Mouse (Mus musculus) large intestine, adult 2 months (tissue): ENCODE measurements around the gene Fgf4. TPM values are rescaled to one million over a fixed set of nuclear protein-coding genes. Genes with fewer than 3 reads are reported as not detected.

Source experiments
- DNase-seq: peaks from one replicate; pipeline ENCODE4 v3.0.0-alpha.2; 2012; ENCODE audit warnings: low read depth, low spot score
- WGBS: fragments of 180-500 bp; shearing (Covaris S2); methylation state at CpG from one replicate; pipeline ENCODE4 v1.1.7; 2018; 5-methylcytosine and 5-hydroxymethylcytosine counted together
- polyA plus RNA-seq: library from polyadenylated mRNA; depleted of rRNA; stranded (reverse); fragments of >200 nt; gene quantifications from 2 replicates; pipeline ENCODE4 v1.2.3, GENCODE M21; 2012; rRNA removed

Fgf4 gene
- 0.02 TPM in 1 of 2 replicates, not detected in the other for polyA plus RNA-seq

DNA sequence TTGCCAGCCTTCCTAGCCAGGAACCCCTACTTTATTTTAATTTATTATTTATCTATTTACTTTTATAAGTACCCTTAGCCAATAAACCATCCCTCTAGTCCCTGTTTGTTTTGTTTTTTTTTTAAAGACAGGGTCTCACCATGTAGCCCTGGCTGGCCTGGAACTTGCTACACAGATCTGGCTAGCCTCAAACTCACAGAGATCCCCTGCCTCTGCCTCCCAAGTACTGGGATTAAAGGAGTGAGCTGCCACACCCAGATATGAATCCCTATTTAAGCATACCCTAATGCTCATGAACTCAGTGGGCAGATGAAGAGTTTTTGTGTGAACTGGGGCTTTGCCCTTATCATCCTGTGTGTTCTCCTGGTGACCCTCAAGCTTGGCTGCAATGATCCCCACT lies at the start of gene Fgf4:
Gene Fgf4, plus strand, starts transcription at position 301 of the 400 bp plus-strand sequence.
- no peak for DNase-seq

DNA sequence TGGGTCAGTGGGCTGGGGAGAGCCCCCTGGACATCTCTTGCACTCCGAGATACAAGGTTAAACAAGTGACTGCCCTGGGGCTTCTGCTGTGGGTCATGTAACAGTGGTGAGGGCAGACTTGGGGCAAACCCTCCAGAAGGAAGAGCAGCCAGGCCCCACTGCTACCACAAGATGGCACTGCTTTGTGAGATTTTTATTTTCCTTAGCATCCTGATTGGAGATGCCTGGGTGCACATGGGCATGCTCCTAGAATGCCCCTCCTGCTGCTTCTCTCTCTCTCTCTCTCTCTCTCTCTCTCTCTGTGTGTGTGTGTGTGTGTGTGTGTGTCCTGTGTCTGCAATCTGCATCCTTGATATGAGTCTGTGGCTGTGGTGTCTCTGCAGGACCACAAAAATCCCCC lies 48.7 kb upstream of the Fgf4 start:
- 74% methylated on average over 1 of the region's 1 CpGs for WGBS
- DNase-seq = no peak

DNA sequence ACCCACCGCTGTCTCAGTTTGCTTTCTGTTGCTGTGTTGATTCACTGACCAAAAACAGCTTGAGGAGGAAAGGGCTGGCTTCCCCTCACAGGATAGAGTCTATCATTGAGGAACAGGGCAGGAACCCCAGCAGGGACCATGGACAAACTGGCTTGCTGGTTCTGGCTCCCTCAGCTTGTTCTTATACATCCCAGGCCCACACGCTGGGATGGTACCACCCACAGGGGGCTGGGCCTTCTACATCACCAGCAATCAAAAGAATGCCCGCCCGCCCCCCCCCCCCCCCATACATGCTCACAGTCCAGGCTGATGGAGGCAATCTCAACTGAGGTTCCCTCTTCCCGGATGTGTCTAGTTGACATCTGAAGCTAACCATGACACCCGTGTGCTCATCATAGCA lies 40.1 kb upstream of the Fgf4 start:
- no peak for DNase-seq
- 58% methylated on average over 6 of the region's 6 CpGs for WGBS

DNA sequence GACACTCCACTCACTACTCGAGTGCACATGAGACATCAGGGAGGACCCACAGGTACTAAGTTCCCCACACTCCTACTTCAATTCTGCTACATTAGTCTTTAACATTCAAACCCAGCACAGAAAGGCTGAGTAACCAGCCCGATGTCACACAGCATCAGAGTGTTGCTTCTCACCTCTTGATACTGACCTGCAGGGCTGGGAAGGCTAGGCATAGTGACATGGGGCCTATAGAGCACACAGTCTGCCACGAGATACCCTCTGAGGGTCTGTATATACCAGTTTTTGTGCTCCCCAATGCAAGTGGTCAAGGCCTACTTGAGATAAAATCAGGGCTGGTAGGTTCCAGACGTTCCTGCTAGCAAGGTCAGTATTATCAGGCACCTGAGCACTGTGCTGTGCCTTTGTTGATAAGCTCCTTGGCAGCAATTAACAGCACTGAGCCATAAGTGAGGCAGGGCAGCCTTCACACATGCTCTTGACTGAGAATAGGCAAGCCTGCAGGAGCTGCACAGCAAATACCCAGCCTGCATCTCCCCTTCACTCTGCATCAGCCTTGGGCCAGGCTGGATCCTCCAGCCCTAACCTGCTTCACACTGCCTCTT lies 39.1 kb upstream of the Fgf4 start:
- WGBS = 58% methylated on average over 4 of the region's 4 CpGs
- no peak for DNase-seq

DNA sequence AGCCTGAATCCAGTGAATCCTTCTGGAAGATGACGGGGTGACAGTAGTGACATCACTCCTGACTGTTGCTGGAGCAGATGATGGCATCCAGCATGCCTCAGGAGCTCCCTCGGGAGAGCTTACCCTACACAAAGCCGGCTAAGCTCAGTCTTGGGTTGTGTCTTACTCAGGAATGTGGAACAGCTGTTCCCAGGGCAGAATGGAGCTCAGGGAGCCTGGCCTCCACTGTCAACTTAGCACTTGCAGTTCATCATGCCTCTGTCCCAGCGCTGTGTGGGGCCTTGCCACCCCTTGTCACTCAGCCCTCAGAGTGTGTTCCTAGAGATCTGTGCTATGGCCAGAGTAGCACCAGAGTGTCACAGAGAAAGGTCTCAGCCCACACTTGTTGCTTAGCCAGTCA lies 35.6 kb upstream of the Fgf4 start:
- DNase-seq = no peak
- WGBS = 61% methylated on average over 4 of the region's 4 CpGs

DNA sequence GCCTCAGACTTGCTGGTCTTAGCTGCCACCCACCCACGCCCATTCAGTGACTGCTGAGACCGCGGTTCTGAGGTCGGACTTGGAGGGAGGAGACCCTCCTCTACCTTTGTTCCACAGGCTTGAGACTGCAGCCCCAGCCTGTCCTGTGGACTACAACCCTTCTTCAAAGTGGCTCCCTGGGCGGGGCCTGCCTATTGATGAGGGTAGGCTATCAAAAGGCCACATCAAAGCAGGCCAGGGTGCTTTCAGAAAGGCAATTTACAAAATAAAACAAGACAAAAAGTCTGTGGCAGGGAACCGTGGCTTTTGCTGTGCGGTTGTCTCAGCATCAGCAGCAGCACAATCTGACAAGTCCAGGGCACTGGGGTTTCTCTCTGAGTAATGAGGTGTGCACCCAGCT lies 25.3 kb upstream of the Fgf4 start:
- no peak for DNase-seq
- 41% methylated on average over 7 of the region's 7 CpGs for WGBS

DNA sequence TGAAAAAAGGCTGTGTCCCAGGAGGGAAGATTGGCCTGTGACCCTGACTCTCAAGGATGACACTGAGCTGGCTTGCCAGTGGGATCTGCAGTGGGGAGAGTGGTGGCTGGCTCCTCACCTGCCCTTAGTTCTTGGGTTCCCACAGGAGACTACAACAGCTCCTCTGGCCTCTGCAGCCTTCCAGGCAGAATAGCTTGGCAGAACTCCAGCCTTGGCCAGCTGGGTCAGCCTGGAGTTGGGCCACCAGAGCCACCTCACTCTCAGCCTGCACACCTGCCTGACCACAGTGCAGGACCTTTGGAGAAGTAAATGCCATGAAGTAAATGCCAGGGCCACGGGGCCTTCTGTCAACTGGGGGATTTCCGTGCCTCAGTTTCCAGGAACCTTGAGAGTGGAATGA lies 23.2 kb upstream of the Fgf4 start:
- WGBS = 81% methylated on average over 2 of the region's 2 CpGs
- DNase-seq = no peak

DNA sequence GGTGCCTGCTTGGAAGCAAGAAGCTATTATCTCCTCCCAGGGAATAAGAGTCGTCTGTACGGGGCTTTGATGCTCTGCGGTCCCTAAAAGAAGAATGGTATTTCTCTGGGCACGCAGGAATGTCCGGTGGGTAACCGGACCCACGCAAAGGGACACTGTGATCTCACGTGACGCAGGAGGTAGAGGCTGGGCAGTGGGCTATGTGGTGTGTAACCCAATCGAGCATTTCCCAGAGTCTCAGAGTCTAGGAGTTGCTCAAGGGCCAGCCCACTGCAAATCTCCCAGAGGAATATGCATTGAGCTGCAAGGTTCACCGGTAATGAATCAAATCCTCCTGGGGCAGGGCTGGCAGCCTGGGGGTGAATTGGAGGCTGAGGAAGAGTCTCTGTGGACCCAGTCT lies 18.8 kb upstream of the Fgf4 start:
- WGBS = 79% methylated on average over 11 of the region's 11 CpGs
- no peak for DNase-seq

DNA sequence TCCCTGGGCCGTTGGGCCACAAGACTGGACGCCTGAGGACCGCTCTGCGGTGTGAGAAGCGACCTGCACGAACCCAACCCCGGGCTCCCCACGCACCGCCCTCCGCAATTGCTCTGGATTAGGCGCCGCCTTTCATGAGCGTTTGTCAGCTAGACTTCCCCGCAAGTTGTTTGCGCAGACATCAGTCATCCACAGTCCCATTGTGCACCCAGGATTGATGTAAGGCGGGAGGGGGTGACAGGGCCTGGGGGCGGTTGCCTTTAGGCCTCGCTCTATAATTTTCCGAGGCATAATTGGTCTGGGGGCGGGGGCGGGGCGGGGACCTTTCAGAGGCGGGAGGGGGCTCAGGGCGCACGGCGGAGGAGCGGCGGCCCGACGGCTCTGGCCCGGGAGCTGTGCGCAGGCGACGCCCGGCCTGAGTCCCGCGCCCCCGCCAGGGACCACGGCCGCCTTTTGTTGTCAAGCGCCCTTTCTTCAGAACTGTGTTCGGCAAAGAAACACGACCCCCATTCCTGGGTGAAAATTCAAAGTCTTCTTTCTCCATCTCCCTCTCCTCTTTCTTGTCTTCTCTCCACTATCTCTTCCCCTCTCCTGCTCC lies 9.2 kb upstream of the Fgf4 start, which contains the start of gene Fgf3:
Gene Fgf3, plus strand, starts transcription at position 193 of the 598 bp plus-strand sequence.
- 6% methylated on average over 43 of the region's 43 CpGs for WGBS

DNA sequence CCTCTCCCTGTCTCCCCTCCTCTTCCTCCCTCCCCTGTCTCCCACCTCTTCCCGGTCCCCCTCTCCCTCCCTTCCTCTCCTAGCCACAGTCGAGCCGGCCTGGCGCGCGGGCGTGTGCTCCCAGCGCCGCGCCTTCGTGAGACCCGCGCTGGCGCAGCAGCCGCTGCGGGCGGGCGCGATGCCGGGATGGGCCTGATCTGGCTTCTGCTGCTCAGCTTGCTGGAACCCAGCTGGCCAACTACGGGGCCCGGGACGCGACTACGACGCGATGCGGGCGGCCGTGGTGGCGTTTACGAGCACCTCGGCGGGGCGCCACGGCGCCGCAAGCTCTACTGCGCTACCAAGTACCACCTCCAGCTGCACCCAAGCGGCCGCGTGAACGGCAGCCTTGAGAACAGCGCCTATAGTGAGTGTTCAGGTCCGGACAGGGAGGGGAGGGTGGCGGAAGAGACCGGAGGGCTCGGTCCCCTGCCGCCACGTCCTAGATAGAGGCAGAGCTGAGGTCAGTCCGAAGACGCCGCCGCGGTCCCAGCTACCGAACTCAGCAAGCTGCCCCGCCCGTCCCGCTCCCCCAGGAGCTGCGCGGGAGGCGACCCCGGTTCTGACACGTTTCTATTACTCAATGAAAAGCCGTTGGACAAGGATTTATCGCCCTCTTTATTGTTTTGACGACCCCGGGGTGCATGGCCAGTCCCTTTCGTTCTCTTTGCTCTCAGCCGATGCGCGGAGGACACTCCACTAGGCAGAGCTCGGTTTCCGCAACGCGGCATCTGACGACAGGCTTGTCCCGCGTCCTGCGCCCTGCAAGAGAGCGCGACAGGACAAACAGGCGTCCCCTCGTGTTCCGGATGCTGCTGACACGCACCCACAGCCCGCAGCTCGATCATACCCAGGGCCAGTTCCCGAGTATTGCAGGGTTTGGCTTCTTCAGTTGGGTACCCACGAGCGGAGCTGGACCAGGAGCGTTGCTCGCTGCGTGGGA lies 8.4 kb upstream of the Fgf4 start:
- WGBS = under 1% methylated on average over 94 of the region's 94 CpGs
- DNase-seq = no peak

More for the DNA sequence above, 9.2 kb upstream of the Fgf4 start, which contains the start of gene Fgf3:
- no peak for DNase-seq

DNA sequence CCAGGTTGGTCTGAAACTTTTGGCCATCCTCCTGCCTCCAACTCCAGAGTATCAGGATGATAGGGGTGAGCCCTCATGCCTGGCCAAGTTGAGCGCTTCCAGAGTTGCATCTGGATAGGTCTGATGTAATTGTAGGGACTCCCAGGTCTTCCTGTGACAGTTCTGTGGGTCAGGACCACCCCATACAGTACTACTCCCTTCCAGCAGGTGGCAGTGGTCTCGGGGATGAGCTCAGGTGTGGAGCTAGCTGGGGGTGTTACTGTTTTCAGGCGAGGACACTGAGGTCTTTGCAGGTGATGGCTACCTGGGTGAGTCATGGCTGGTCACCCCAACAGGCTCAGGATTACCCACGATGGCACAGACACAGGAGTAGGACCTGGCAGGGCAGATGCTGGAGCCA lies 1.0 kb upstream of the Fgf4 start:
- WGBS = 17% methylated on average over 4 of the region's 4 CpGs
- DNase-seq = peak; percentile 2

DNA sequence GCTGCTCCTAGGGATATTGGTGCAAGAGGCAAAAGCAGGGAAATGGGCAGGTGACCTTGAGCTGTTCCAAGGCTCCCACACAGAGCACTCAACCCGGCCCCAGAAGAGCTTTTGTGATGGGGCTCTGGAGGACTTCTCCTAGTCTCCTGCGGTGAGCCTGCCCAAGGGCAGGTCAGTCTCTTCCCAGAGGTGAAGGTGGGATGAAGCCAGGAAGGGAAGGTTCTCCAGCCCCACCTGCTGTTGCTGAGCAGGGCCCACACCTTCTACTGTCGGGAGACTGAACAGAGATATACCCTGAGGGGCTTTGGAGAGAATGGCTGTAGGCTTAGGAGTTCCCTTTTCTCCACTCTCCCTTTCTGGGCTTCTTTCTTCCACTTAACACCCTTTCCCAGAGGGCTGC lies 4.2 kb downstream of the Fgf4 start:
- no peak for DNase-seq
- 51% methylated on average over 3 of the region's 3 CpGs for WGBS

DNA sequence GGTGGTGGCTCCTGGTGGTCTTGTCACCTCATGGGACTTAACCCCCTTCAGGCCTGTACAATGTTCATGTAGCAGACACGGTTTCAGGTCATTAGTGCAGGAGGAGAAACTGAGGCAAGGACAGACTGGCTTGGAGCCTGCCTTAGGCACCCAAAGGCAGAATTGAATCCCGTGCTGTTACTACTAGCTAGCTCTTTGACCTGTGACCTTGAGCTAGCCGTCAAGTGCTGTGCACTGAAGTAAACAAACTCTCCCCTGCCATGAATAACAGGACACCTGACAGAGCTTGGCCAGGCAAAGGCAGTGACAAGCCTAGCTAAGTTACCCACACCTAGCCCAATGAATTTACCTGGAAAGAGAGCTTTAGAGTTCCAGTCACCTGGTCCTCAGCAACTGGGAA lies 7.8 kb downstream of the Fgf4 start:
- 36% methylated on average over 3 of the region's 3 CpGs for WGBS
- no peak for DNase-seq

DNA sequence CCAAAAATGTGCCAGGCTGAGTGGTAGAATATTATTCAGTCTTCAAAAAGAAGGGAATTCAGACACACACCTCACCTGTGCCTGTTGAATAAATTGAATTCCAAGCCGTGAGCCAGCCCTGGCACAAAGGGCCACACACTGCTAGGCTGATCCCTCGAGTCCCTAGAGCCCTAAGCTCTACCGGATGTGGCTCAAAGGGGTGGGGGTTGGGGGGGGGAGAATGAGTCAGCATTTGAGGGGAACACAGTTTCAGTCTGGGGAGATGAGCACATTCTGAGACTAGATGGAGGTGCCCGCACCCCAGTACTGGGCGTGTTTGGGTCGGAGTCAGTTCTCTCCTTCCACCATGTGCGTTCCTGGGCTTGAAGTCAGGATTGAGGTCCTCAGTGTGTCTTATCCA lies 10.0 kb downstream of the Fgf4 start:
- 83% methylated on average over 7 of the region's 7 CpGs for WGBS
- no peak for DNase-seq

DNA sequence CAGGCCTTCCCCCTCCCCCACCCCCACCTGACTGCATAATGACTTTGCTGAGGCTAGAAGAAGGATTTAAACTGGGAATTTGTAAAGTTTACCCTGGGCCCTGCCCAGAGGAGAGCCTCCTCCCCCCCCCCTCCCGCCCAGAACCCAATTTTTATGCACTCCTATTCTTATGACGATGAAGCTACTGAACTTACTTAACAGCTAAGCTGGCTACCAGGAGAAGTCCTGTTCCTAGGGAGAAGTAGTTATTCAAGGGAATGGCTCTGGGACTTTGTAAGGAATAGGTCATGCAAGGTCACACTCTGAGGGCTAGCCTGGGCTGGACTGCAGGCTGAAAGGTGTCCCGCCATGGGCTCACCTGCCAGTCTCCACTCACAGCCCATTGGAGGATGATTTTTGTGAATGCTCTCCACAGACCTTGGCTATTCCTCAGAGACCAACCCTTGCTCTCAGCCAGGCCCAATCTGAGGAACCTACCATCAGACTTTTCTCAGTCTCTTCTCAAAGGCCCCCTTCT lies 10.7 kb downstream of the Fgf4 start:
- WGBS = 72% methylated on average over 3 of the region's 3 CpGs
- no peak for DNase-seq

DNA sequence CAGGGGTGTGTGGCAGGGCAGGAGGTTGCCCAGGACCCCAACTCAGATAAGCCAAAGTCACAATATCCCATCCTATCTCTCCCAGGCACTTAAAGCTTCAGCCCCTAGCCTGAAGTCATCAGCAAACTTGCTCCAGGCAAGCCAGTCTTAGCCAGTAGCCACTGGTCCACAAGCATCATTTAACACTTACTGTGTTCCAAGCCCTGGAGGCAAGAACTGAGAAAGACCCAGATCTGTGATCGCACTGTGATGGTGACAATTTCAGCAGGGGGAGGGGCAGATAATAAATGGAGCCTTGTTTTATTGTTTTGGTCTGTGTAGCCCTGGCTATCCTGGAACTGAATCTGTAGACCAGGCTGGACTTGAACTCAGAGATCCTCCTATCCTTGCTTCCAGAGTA lies 11.5 kb downstream of the Fgf4 start:
- no peak for DNase-seq
- 86% methylated on average over 1 of the region's 1 CpGs for WGBS

DNA sequence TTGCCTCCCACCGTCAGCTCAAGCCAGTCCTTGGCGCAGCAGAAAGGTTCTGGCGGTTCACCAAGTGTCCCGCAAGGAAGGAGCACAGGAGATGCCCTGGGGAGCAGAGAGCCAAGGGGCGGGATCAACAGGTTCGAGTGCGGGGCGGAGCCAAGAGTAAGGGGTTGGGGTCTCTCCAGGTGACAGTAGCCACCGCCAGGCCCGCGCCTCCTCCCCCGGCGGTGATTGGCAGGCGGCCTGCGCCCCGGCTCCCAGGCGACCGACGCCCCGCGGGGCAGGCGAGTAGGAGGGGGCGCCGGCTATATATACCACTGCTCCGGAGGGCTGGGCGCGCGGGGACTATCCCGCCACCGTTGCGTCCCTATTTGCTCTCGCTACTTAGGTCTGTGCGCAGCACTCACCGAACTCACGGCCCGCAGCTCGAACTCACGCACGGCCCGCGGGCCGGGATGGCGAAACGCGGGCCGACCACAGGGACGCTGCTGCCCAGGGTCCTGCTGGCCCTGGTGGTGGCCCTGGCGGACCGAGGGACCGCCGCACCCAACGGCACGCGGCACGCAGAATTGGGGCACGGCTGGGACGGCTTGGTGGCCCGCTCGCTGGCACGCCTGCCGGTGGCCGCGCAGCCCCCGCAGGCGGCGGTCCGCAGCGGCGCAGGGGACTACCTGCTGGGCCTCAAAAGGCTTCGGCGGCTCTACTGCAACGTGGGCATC lies 14.0 kb downstream of the Fgf4 start:
- WGBS = 3% methylated on average over 69 of the region's 72 CpGs
- no peak for DNase-seq

DNA sequence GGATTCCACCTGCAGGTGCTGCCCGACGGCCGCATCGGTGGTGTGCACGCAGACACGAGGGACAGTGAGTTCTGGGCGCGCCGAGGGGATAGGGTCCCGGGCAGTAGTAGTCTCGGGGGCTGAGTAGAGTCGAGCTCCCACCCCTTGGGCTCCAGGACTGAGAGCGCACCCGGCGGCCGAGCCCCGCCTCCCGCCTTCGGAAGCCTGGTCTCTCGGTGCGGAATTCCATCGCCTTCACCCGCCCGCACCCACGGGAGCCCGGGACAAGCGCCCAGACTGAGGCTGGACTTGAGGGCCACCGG lies 14.6 kb downstream of the Fgf4 start:
- DNase-seq = no peak
- 2% methylated on average over 28 of the region's 28 CpGs for WGBS

DNA sequence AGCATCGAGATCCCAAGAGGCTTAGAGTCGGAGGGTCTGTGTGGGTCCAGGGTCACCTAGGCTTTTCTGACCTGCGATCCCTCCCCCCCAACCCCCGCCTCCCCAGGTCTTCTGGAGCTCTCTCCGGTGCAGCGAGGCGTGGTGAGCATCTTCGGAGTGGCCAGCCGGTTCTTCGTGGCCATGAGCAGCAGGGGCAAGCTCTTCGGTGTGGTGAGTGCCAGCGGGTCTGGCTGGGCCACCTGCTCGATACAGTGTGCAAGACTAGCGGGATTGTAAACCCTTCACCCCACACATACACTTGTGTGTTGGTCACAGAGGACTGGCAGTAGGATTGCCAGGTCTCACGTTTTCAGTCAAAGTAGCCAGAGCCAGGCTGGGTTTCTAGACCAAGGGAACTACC lies 15.0 kb downstream of the Fgf4 start:
- DNase-seq = no peak
- WGBS = under 1% methylated on average over 15 of the region's 15 CpGs

DNA sequence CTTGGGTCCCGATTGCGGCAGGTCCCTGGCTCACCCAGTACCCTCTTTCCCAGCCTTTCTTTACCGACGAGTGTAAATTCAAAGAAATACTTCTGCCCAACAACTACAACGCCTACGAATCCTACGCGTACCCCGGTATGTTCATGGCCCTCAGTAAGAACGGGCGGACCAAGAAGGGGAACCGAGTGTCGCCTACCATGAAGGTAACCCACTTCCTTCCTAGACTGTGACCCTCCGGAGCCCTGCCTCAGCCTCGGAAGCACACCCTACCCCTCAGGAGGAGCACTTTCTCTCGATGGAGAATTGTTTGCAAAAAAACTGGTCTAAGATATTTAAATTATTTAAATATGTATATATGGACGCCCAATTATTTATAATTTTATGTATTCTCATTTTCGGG lies 15.5 kb downstream of the Fgf4 start:
- WGBS = 6% methylated on average over 18 of the region's 18 CpGs

More for the DNA sequence above, 15.5 kb downstream of the Fgf4 start:
- DNase-seq = no peak
